Mouse (Mus musculus): Measurements from ENCODE around the gene Trim16. TPM values are rescaled to one million over a fixed set of nuclear protein-coding genes. Genes with fewer than 3 reads are reported as not detected.
A peak's percentile ranks its signal among the peaks of the same experiment; 100 is the strongest.

Gene Trim16
- polyA plus RNA-seq, 1 experiment from 2014 or later, result 18.1 TPM

GRCm38 (mm10) chr11:62814625-62815024 lies 5.4 kb upstream of the Trim16 start:
- no peak for ATAC-seq (ENCODE audit: low FRiP score, low TSS enrichment)
- Histone ChIP-seq H3K4me3 (ENCODE audit: low read length) (no peak overlapping the region), H3K4me1 (ENCODE audit: insufficient read depth, low read length) (peaks cover 15% of the 10 kb centered on the region), H3K9ac (replicated peaks; ENCODE audit: low read length) (no peak overlapping the region), H3K27me3 (ENCODE audit: insufficient read depth, low read length) (no peaks in the 10 kb centered on the region), H3K9me3 (ENCODE audit: low read length) (no peaks in the 10 kb centered on the region), H3K4me2 (replicated peaks; ENCODE audit: low read depth, low read length) (no peak overlapping the region), H3K27ac (ENCODE audit: low read length) (no peak overlapping the region), H3K36me3 (ENCODE audit: insufficient read depth, low read length) (no peaks in the 10 kb centered on the region)
- WGBS, result 66% methylated on average over 4 of the region's 4 CpGs

GRCm38 (mm10) chr11:62815438-62815837 lies 4.6 kb upstream of the Trim16 start:
- H3K27me3 ChIP-seq (ENCODE audit: insufficient read depth, low read length), result no peaks in the 10 kb centered on the region
- WGBS, result 85% methylated on average over 1 of the region's 1 CpGs
- ATAC-seq (ENCODE audit: low FRiP score, low TSS enrichment), result no peak
- H3K4me2 ChIP-seq (replicated peaks; ENCODE audit: low read depth, low read length), result no peak overlapping the region
- H3K9me3 ChIP-seq (ENCODE audit: low read length), result no peaks in the 10 kb centered on the region
- H3K36me3 ChIP-seq (ENCODE audit: insufficient read depth, low read length), result no peaks in the 10 kb centered on the region
- H3K4me1 ChIP-seq (ENCODE audit: insufficient read depth, low read length), result peaks cover 23% of the 10 kb centered on the region
- H3K4me3 ChIP-seq (ENCODE audit: low read length), result no peak overlapping the region
- H3K9ac ChIP-seq (replicated peaks; ENCODE audit: low read length), result no peak overlapping the region
- H3K27ac ChIP-seq (ENCODE audit: low read length), result no peak overlapping the region

- Histone ChIP-seq H3K9ac (replicated peaks; ENCODE audit: low read length) (no peak overlapping the region), H3K9me3 (ENCODE audit: low read length) (no peaks in the 10 kb centered on the region), H3K27ac (ENCODE audit: low read length) (no peak overlapping the region), H3K4me2 (replicated peaks; ENCODE audit: low read depth, low read length) (no peak overlapping the region), H3K36me3 (ENCODE audit: insufficient read depth, low read length) (no peaks in the 10 kb centered on the region), H3K4me3 (ENCODE audit: low read length) (no peak overlapping the region), H3K27me3 (ENCODE audit: insufficient read depth, low read length) (no peaks in the 10 kb centered on the region), H3K4me1 (ENCODE audit: insufficient read depth, low read length) (peaks cover 31% of the 10 kb centered on the region)
- WGBS, result 54% methylated on average over 6 of the region's 6 CpGs
- no peak for ATAC-seq (ENCODE audit: low FRiP score, low TSS enrichment)
Measured at GRCm38 (mm10) chr11:62816591-62816990, 3.4 kb upstream of the Trim16 start.

GRCm38 (mm10) chr11:62819059-62819686 lies 858 bp upstream of the Trim16 start:
- H3K27ac ChIP-seq (ENCODE audit: low read length), result no peak overlapping the region
- WGBS, result 76% methylated on average over 8 of the region's 8 CpGs

GRCm38 (mm10) chr11:62820661-62821437 lies 818 bp downstream of the Trim16 start:
- Histone ChIP-seq H3K4me3 (ENCODE audit: low read length) (peak overlapping the region; percentile 58), H3K36me3 (ENCODE audit: insufficient read depth, low read length) (no peaks in the 10 kb centered on the region), H3K4me2 (replicated peaks; ENCODE audit: low read depth, low read length) (peak overlapping the region; percentile 84), H3K27me3 (ENCODE audit: insufficient read depth, low read length) (no peaks in the 10 kb centered on the region), H3K4me1 (ENCODE audit: insufficient read depth, low read length) (peaks cover 44% of the 10 kb centered on the region), H3K27ac (ENCODE audit: low read length) (peak overlapping the region; percentile 88), H3K9ac (replicated peaks; ENCODE audit: low read length) (peak overlapping the region; percentile 69), H3K9me3 (ENCODE audit: low read length) (no peaks in the 10 kb centered on the region)
- 4% methylated on average over 16 of the region's 16 CpGs for WGBS
- ATAC-seq (ENCODE audit: low FRiP score, low TSS enrichment), result peak; percentile 64

More at GRCm38 (mm10) chr11:62819059-62819686, 858 bp upstream of the Trim16 start:
- no peaks in the 10 kb centered on the region for H3K27me3 ChIP-seq (ENCODE audit: insufficient read depth, low read length)
- no peaks in the 10 kb centered on the region for H3K36me3 ChIP-seq (ENCODE audit: insufficient read depth, low read length)
- ATAC-seq (ENCODE audit: low FRiP score, low TSS enrichment), result no peak
- no peak overlapping the region for H3K4me2 ChIP-seq (replicated peaks; ENCODE audit: low read depth, low read length)
- H3K4me3 ChIP-seq (ENCODE audit: low read length), result no peak overlapping the region
- no peak overlapping the region for H3K9ac ChIP-seq (replicated peaks; ENCODE audit: low read length)
- peaks cover 36% of the 10 kb centered on the region for H3K4me1 ChIP-seq (ENCODE audit: insufficient read depth, low read length)
- no peaks in the 10 kb centered on the region for H3K9me3 ChIP-seq (ENCODE audit: low read length)

- Histone ChIP-seq H3K4me1 (ENCODE audit: insufficient read depth, low read length) (peaks cover 50% of the 10 kb centered on the region), H3K27ac (ENCODE audit: low read length) (peak overlapping the region; percentile 19; the same call in 1 of the 2 replicates), H3K9ac (replicated peaks; ENCODE audit: low read length) (no peak overlapping the region), H3K9me3 (ENCODE audit: low read length) (no peaks in the 10 kb centered on the region), H3K27me3 (ENCODE audit: insufficient read depth, low read length) (no peaks in the 10 kb centered on the region), H3K36me3 (ENCODE audit: insufficient read depth, low read length) (no peaks in the 10 kb centered on the region), H3K4me3 (ENCODE audit: low read length) (peak overlapping the region; percentile 30), H3K4me2 (replicated peaks; ENCODE audit: low read depth, low read length) (peak overlapping the region; percentile 43)
- no peak for ATAC-seq (ENCODE audit: low FRiP score, low TSS enrichment)
- 57% methylated on average over 5 of the region's 5 CpGs for WGBS
Measured at GRCm38 (mm10) chr11:62821893-62822292, 1.9 kb downstream of the Trim16 start.

GRCm38 (mm10) chr11:62824211-62824610 lies 4.2 kb downstream of the Trim16 start:
- 47% methylated on average over 7 of the region's 7 CpGs for WGBS
- Histone ChIP-seq H3K36me3 (ENCODE audit: insufficient read depth, low read length) (0 out of 2 replicates have a peak, but pooled peaks cover 2% of the 10 kb centered on the region), H3K9me3 (ENCODE audit: low read length) (no peaks in the 10 kb centered on the region), H3K4me1 (ENCODE audit: insufficient read depth, low read length) (peaks cover 45% of the 10 kb centered on the region), H3K27me3 (ENCODE audit: insufficient read depth, low read length) (no peaks in the 10 kb centered on the region), H3K27ac (ENCODE audit: low read length) (no peak overlapping the region), H3K9ac (replicated peaks; ENCODE audit: low read length) (no peak overlapping the region), H3K4me3 (ENCODE audit: low read length) (no peak overlapping the region), H3K4me2 (replicated peaks; ENCODE audit: low read depth, low read length) (0 out of 2 replicates have a peak overlapping the region, but pooled peaks have one; percentile 3)
- ATAC-seq (ENCODE audit: low FRiP score, low TSS enrichment), result no peak

GRCm38 (mm10) chr11:62825222-62826105 lies 5.4 kb downstream of the Trim16 start:
- Histone ChIP-seq H3K4me3 (ENCODE audit: low read length) (no peak overlapping the region), H3K27me3 (ENCODE audit: insufficient read depth, low read length) (no peaks in the 10 kb centered on the region), H3K4me2 (replicated peaks; ENCODE audit: low read depth, low read length) (no peak overlapping the region), H3K9ac (replicated peaks; ENCODE audit: low read length) (no peak overlapping the region), H3K9me3 (ENCODE audit: low read length) (no peaks in the 10 kb centered on the region), H3K36me3 (ENCODE audit: insufficient read depth, low read length) (peaks cover 3% of the 10 kb centered on the region; the same call in 1 of the 2 replicates), H3K27ac (ENCODE audit: low read length) (peak overlapping the region; percentile 20; the same call in 1 of the 2 replicates), H3K4me1 (ENCODE audit: insufficient read depth, low read length) (peaks cover 32% of the 10 kb centered on the region)
- WGBS, result 49% methylated on average over 9 of the region's 9 CpGs
- peak; percentile 25; the same call in 1 of the 2 replicates for ATAC-seq (ENCODE audit: low FRiP score, low TSS enrichment)

- Histone ChIP-seq H3K4me1 (ENCODE audit: insufficient read depth, low read length) (peaks cover 25% of the 10 kb centered on the region), H3K27me3 (ENCODE audit: insufficient read depth, low read length) (no peaks in the 10 kb centered on the region), H3K27ac (ENCODE audit: low read length) (peak overlapping the region; percentile 22; the same call in 1 of the 2 replicates), H3K4me2 (replicated peaks; ENCODE audit: low read depth, low read length) (no peak overlapping the region), H3K36me3 (ENCODE audit: insufficient read depth, low read length) (peaks cover 3% of the 10 kb centered on the region; the same call in 1 of the 2 replicates), H3K9ac (replicated peaks; ENCODE audit: low read length) (no peak overlapping the region), H3K4me3 (ENCODE audit: low read length) (no peak overlapping the region), H3K9me3 (ENCODE audit: low read length) (no peaks in the 10 kb centered on the region)
- ATAC-seq (ENCODE audit: low FRiP score, low TSS enrichment), result peak; percentile 84
- 12% methylated on average over 6 of the region's 6 CpGs for WGBS
Measured at GRCm38 (mm10) chr11:62826106-62826733, 6.2 kb downstream of the Trim16 start.
